Mouse (Mus musculus) cerebellum, adult (tissue): ENCODE measurements at regions not wholly inside any gene's neighbourhood (a gene's known extent, or its start where the extent isn't known, plus 50 kb on each side); places are given as distances from the start of the nearest gene placed in this dataset.

Experiments used
- ATAC-seq: cut with Nextera tagmentation; 2 replicates; pipeline ENCODE4 v1.9.2; 2017; ENCODE audit warnings: mild to moderate bottlenecking, moderate library complexity, mixed read lengths; ENCODE audit not compliant: insufficient number of reproducible peaks, low FRiP score, low TSS enrichment

GRCm38 (mm10) chr10:9569277-9569676 is 105.7 kb downstream of the Samd5 start:
- ATAC-seq, result no peak

GRCm38 (mm10) chr10:9557517-9558065 is 117.4 kb downstream of the Samd5 start:
- ATAC-seq, result no peak

- no peak for ATAC-seq
Measured at GRCm38 (mm10) chr10:9557092-9557491, 117.9 kb downstream of the Samd5 start.

- ATAC-seq, result no peak
Measured at GRCm38 (mm10) chr10:9553946-9554345, 121.1 kb downstream of the Samd5 start.

GRCm38 (mm10) chr10:9549913-9550709 is 124.9 kb downstream of the Samd5 start:
- ATAC-seq, result no peak

- no peak for ATAC-seq
Measured at GRCm38 (mm10) chr10:9545807-9546206, 129.2 kb downstream of the Samd5 start.

- ATAC-seq, result no peak
Measured at GRCm38 (mm10) chr10:9544041-9544786, 130.8 kb downstream of the Samd5 start.

- no peak for ATAC-seq
Measured at GRCm38 (mm10) chr10:9541579-9541978, 133.4 kb downstream of the Samd5 start.

GRCm38 (mm10) chr10:9537686-9538085 is 137.3 kb downstream of the Samd5 start:
- no peak for ATAC-seq

- no peak for ATAC-seq
Measured at GRCm38 (mm10) chr10:9534552-9534951, 140.5 kb downstream of the Samd5 start.

GRCm38 (mm10) chr10:9533283-9533682 is 141.7 kb downstream of the Samd5 start:
- no peak for ATAC-seq

- ATAC-seq, result no peak
Measured at GRCm38 (mm10) chr10:9531931-9532330, 143.1 kb downstream of the Samd5 start.

GRCm38 (mm10) chr10:9529408-9529807 is 145.6 kb downstream of the Samd5 start:
- ATAC-seq, result no peak

GRCm38 (mm10) chr10:9528066-9528465 is 146.9 kb downstream of the Samd5 start:
- no peak for ATAC-seq

- ATAC-seq, result no peak
Measured at GRCm38 (mm10) chr10:9509764-9510390, 165.1 kb downstream of the Samd5 start.

- ATAC-seq, result no peak
Measured at GRCm38 (mm10) chr10:9509092-9509671, 165.8 kb downstream of the Samd5 start.

- no peak for ATAC-seq
Measured at GRCm38 (mm10) chr10:9503569-9504493, 171.2 kb downstream of the Samd5 start.

- ATAC-seq, result no peak
Measured at GRCm38 (mm10) chr10:9498550-9498949, 176.5 kb downstream of the Samd5 start.

GRCm38 (mm10) chr10:9497021-9497420 is 178.0 kb downstream of the Samd5 start:
- ATAC-seq, result no peak
